Mouse (Mus musculus) cerebellum, postnatal 4 days (tissue): ENCODE results near the gene Ctnnb1.

Experiments
- DNase-seq, 2 experiments: peaks; one replicate each; pipeline ENCODE4 v3.0.0; 2022; ENCODE audit warnings: low spot score in 2 of 2, mixed read lengths in 1 of 2

Ctnnb1 gene

DNA sequence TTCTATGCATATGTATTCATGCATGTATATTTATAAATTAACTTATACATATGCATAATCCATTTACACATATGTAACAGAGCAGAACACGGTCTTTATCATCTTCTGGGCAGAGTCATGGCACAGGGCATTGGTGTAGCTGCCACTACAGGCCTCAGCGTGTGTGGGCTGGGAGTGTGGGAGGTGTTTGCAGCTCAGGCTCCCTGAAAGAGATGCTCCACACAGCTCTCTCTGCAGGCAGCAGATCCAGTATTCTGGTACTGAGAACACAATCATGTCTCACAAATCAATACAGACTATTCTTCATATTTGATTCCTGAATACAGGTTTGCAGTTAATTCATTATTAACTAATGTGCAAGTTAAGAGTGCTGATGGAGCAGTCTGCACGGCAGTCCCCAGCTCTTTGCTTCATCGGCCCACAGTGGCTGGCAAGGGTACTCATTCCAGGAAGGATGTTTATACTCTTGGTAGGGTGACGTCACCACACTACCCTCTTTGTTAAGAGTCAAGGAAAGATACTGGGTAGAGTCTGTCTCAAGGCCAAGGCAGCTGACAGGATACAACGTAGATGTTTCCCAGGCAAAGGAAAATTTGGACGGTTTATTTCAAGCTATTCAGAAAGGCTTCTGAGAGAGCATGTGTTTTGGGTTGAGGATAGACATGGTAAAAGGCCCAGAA is 71.8 kb downstream of the Ctnnb1 start:
- DNase-seq = no peak

- DNase-seq = peak in 1 of 2 experiments; percentile 29
Observed at GRCm38 (mm10) chr9:121001681-121002540, 72.9 kb downstream of the Ctnnb1 start.

DNA sequence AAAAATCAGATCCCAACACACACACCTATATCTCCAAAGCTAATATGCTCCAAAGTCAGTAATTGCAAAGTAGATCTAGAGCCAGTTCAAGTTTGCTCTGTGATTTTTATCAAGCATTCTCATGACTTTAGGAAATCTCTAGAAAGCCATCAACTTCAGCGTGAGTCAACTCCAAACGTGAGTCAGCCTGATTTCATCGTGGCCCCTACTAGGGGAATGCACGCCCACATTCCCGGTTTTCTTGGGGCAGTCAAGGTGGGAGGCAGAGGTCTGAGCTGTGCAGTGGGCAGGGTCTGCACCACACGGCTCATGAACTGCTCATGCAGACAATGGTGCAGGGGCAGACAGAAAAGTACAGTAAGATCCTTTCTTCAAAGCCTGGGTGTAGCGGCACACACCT is 76.9 kb downstream of the Ctnnb1 start:
- no peak for DNase-seq
